Mouse (Mus musculus) liver, adult 2 months (tissue): ENCODE measurements around the gene Rcbtb2.

Source experiments
- CTCF ChIP-seq: fragments of 200-500 bp; IDR thresholded peaks from 2 replicates; pipeline ENCODE4 v1.5.1; 2011; ENCODE audit warnings: low read depth, low read length, control low read depth
- POLR2A ChIP-seq: fragments of 200-500 bp; IDR thresholded peaks from 2 replicates; pipeline ENCODE4 v1.6.1; 2011; ENCODE audit warnings: low read length, control low read depth; ENCODE audit not compliant: insufficient read depth; ENCODE audit errors: extremely low read depth

DNA sequence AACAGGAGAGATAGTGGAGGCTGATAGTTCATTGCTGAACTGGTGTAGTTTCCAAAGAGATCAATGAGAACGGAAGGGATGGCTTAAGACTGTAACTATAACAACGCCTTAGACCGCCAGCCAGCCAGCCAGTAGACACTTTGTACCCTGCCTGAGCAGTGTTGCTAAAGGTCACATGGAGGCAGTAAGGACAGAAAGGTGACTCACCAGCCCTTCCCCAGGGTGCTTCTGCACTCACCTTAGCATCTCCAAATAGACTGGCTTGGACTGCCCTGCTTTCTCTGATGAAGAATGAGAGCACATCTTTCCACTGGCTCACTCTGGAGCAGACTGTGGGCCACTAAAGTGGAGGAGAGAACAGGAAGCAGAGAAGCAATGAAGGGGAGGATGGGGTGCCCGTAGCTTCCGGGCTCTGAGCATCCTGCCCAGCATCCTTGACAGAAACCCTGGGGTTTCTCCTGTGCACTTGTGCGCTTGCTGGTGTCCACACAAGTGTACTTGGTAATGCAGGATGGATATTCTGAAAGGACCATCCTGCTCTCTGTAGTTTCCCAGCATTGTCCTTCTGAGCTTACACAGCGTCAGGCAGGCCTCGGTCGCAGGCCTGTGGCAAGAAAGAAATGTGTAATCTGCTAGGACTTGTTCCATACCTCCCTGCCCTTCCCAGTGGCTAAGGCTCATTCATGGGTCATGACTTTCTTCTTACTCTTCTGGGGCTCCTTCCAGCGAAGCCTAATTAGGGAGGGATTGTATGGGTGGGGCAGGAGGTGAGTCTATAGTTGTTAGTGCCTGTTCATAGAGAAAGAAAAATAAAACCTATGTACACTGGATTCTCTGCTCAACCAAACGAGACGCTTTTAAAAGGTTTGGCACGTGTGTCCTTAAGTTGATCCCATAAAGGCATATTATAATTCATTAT lies 47.3 kb downstream of the Rcbtb2 start:
- TF ChIP-seq CTCF (no peak), POLR2A (no peak)
